In genomic region chr1:79760656-79761055, GRCm38 (mm10) we compare ENCODE assay signal across 8 mouse cellular contexts. TPM values are rescaled to one million over a fixed set of nuclear protein-coding genes. Genes with fewer than 3 reads are reported as not detected.
DNase-seq lines count a peak whose midpoint lies in the region; ATAC-seq lines count a peak whose summit lies in the region.

No protein-coding gene starts in this region.

- no peak overlapping the region for H3K27ac ChIP-seq in limb, embryonic 12.5 days
- no peak overlapping the region for H3K27ac ChIP-seq in neural tube, embryonic 13.5 days (replicated peaks)

- H3K4me3 ChIP-seq in limb, embryonic 12.5 days (replicated peaks): peak overlapping the region; percentile 77
- peak overlapping the region; percentile 87 for H3K4me3 ChIP-seq in neural tube, embryonic 13.5 days

- WGBS in limb, embryonic 12.5 days: 7% methylated on average over 11 of the region's 11 CpGs
- WGBS in neural tube, embryonic 13.5 days: 8% methylated on average over 11 of the region's 11 CpGs

- peak; percentile 23; the same call in 1 of the 2 replicates for ATAC-seq in limb, embryonic 12.5 days (ENCODE audit: insufficient number of reproducible peaks, insufficient read depth, low FRiP score, low TSS enrichment, low read depth)
- peak; percentile 29 for ATAC-seq in neural tube, embryonic 13.5 days (ENCODE audit: low read depth)

- intact Hi-C loops in heart, postnatal 14 days (cut with DNase I): loop anchor here (5.0 to 10.0 kb wide), 2 partner anchors 48 to 1106 kb away; partner anchors contain the start of genes Acsl3 and Utp14b
- intact Hi-C loops in gastrocnemius, postnatal 14 days (cut with DNase I; ENCODE audit: low total_unique reads): no loop called here

- H3K27me3 ChIP-seq in limb, embryonic 12.5 days: no peaks in the 10 kb centered on the region
- H3K27me3 ChIP-seq in neural tube, embryonic 13.5 days: no peaks in the 10 kb centered on the region

- peak overlapping the region; percentile 83 for H3K4me2 ChIP-seq in limb, embryonic 12.5 days
- peak overlapping the region; percentile 93 for H3K4me2 ChIP-seq in neural tube, embryonic 13.5 days

- H3K36me3 ChIP-seq in limb, embryonic 12.5 days: no peaks in the 10 kb centered on the region
- no peaks in the 10 kb centered on the region for H3K36me3 ChIP-seq in neural tube, embryonic 13.5 days

- peak overlapping the region; percentile 76 for H3K9ac ChIP-seq in limb, embryonic 12.5 days (replicated peaks)
- peak overlapping the region; percentile 95 for H3K9ac ChIP-seq in neural tube, embryonic 13.5 days

- H3K4me1 ChIP-seq in limb, embryonic 12.5 days (replicated peaks): peaks cover 28% of the 10 kb centered on the region
- peaks cover 60% of the 10 kb centered on the region for H3K4me1 ChIP-seq in neural tube, embryonic 13.5 days (replicated peaks)

- DNase-seq in thymus, postnatal 4 days: peak; percentile 16
- no peak for DNase-seq in thymus, adult 18-20 months
- peak; percentile 29 to 37 for DNase-seq in cerebellum, postnatal 10 days
- DNase-seq in heart, postnatal 14 days: peak; percentile 9 to 22
- no peak for DNase-seq in layer of hippocampus, postnatal 14 days (ENCODE audit: low spot score in 2 of 2)
- no peak for DNase-seq in gastrocnemius, postnatal 14 days

- H3K9me3 ChIP-seq in limb, embryonic 12.5 days: no peaks in the 10 kb centered on the region
- no peaks in the 10 kb centered on the region for H3K9me3 ChIP-seq in neural tube, embryonic 13.5 days

RNA-seq across cellular contexts. Expression of gene Mrpl44, which starts 15.2 kb away (rescaled TPM):
- 10 to 100 TPM; 56.9 to 58.5 TPM for total RNA-seq in heart, postnatal 14 days (2021)
- 43.6 and 46.3 TPM in 2 replicates for polyA plus RNA-seq in limb, embryonic 12.5 days (2016; fragmentation: Nextera tagmentation; extraction: Ambion mirVana)
- 47.3 and 49.7 TPM in 2 replicates for polyA plus RNA-seq in neural tube, embryonic 13.5 days (2015; fragmentation: Nextera tagmentation; extraction: Ambion mirVana)
- 10 to 100 TPM; 23.2 to 25.9 TPM for total RNA-seq in layer of hippocampus, postnatal 14 days (2021)
- 10 to 100 TPM; 35.5 to 36.4 TPM for total RNA-seq in gastrocnemius, postnatal 14 days (2021)

RNA-seq across cellular contexts. Expression of gene Wdfy1, which starts 15.3 kb away (rescaled TPM):
- 10 to 100 TPM; 18.6 to 23.0 TPM for total RNA-seq in heart, postnatal 14 days (2021)
- 28.8 and 33.1 TPM in 2 replicates for polyA plus RNA-seq in limb, embryonic 12.5 days (2016; fragmentation: Nextera tagmentation; extraction: Ambion mirVana)
- polyA plus RNA-seq in neural tube, embryonic 13.5 days (2015; fragmentation: Nextera tagmentation; extraction: Ambion mirVana): 84.7 and 85.7 TPM in 2 replicates
- 10 to 100 TPM; 37.9 to 39.1 TPM for total RNA-seq in layer of hippocampus, postnatal 14 days (2021)
- 10 to 100 TPM; 10.5 to 13.5 TPM for total RNA-seq in gastrocnemius, postnatal 14 days (2021)

Comparison
In these comparisons a context has a peak if more than half of its experiments do, and no peak if none do; other contexts are left out.
1. DNase-seq: peak in thymus, postnatal 4 days (single experiment), cerebellum, postnatal 10 days (2 of 2) and heart, postnatal 14 days (2 of 2); none in thymus, adult 18-20 months (0 of 2), layer of hippocampus, postnatal 14 days (0 of 2) and gastrocnemius, postnatal 14 days (single experiment).